Mouse (Mus musculus) midbrain, embryonic 16.5 days (tissue): ENCODE measurements around the gene Myt1l. TPM values are rescaled to one million over a fixed set of nuclear protein-coding genes. Genes with fewer than 3 reads are reported as not detected.
A peak's percentile ranks its signal among the peaks of the same experiment; 100 is the strongest.

Source experiments
- ATAC-seq: fragments of 200-750 bp; cut with Nextera tagmentation; 2 replicates; pipeline ENCODE4 v1.8.0; 2017; ENCODE audit warnings: moderate TSS enrichment
- H3K27ac ChIP-seq: fragments of 300-500 bp; sonication (generic); 2 replicates; pipeline ENCODE4 v1.5.1; 2014; ENCODE audit warnings: mild to moderate bottlenecking, low read length, mixed read lengths
- H3K27me3 ChIP-seq: fragments of 300-500 bp; sonication (generic); 2 replicates; pipeline ENCODE4 v1.6.1; 2014; ENCODE audit warnings: low read depth, low read length, mixed read lengths; ENCODE audit not compliant: control insufficient read depth, insufficient read depth
- H3K36me3 ChIP-seq: fragments of 300-500 bp; sonication (generic); 2 replicates; pipeline ENCODE4 v1.6.1; 2014; ENCODE audit warnings: mild to moderate bottlenecking, low read length, moderate library complexity, mixed read lengths; ENCODE audit not compliant: control insufficient read depth, insufficient read depth
- H3K4me1 ChIP-seq: fragments of 300-500 bp; sonication (generic); 2 replicates; pipeline ENCODE4 v1.6.1; 2014; ENCODE audit warnings: mild to moderate bottlenecking, low read length, mixed read lengths; ENCODE audit not compliant: control insufficient read depth, insufficient read depth
- H3K4me2 ChIP-seq: fragments of 300-500 bp; sonication (generic); 2 replicates; pipeline ENCODE4 v1.6.1; 2014; ENCODE audit warnings: mild to moderate bottlenecking, low read length, mixed read lengths
- H3K4me3 ChIP-seq: fragments of 300-500 bp; sonication (generic); 2 replicates; pipeline ENCODE4 v1.5.1; 2014; ENCODE audit warnings: low read depth, mild to moderate bottlenecking, low read length, moderate library complexity, mixed read lengths
- H3K9ac ChIP-seq: fragments of 300-500 bp; sonication (generic); 2 replicates; pipeline ENCODE4 v1.6.1; 2014; ENCODE audit warnings: low read depth, low read length, mixed read lengths
- H3K9me3 ChIP-seq: fragments of 300-500 bp; sonication (generic); replicated peaks from 2 replicates; pipeline ENCODE4 v1.6.1; 2014; ENCODE audit warnings: mild to moderate bottlenecking, low read length, mixed read lengths; ENCODE audit not compliant: control insufficient read depth, poor library complexity, severe bottlenecking
- WGBS: fragments of 180-500 bp; shearing (Covaris S2); extraction: QIAGEN DNeasy Blood & Tissue Kit; methylation state at CpG from one replicate; pipeline ENCODE4 v1.1.7; 2014; 5-methylcytosine and 5-hydroxymethylcytosine counted together
- polyA plus RNA-seq: library from polyadenylated mRNA; unstranded; fragments of >200 nt; fragmentation: Nextera tagmentation; extraction: Ambion mirVana; gene quantifications from 2 replicates; pipeline ENCODE4 v1.2.1, GENCODE M21; 2015

Gene Myt1l
- polyA plus RNA-seq, 1 experiment from 2014 or later: 304 TPM

- Histone ChIP-seq H3K4me3 (no peak overlapping the region), H3K4me2 (no peak overlapping the region), H3K36me3 (no peaks in the 10 kb centered on the region), H3K9me3 (no peaks in the 10 kb centered on the region), H3K27me3 (no peaks in the 10 kb centered on the region), H3K4me1 (peaks cover 50% of the 10 kb centered on the region), H3K27ac (no peak overlapping the region), H3K9ac (no peak overlapping the region)
- WGBS: 72% methylated on average over 8 of the region's 8 CpGs
- no peak for ATAC-seq
These were observed 175.4 kb downstream of the Myt1l start for GRCm38 (mm10) chr12:29703541-29703940.

DNA sequence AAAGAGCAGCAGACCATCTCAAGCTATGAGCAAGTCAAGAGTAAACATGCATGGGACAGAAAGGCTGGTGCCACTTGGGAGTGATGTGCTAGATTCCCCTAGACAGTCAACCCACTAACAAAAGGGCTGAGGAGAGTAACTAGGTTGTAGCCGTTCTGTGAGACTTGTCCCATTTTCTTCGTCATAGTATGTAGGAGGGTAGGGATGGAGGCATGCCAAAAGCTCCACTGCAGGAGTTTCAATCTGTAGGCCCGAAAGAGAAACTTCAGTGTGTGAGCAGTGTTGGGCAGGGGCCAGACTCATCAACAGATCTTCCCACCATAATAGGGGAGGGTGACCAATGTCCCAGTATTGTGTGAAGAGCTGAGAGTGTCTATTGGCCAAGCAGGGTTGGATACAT, 178.9 kb downstream of the Myt1l start:
- Histone ChIP-seq H3K4me2 (no peak overlapping the region), H3K4me1 (peaks cover 17% of the 10 kb centered on the region), H3K36me3 (no peaks in the 10 kb centered on the region), H3K9ac (no peak overlapping the region), H3K27ac (no peak overlapping the region), H3K9me3 (no peaks in the 10 kb centered on the region), H3K27me3 (no peaks in the 10 kb centered on the region), H3K4me3 (no peak overlapping the region)
- 83% methylated on average over 3 of the region's 3 CpGs for WGBS
- no peak for ATAC-seq

DNA sequence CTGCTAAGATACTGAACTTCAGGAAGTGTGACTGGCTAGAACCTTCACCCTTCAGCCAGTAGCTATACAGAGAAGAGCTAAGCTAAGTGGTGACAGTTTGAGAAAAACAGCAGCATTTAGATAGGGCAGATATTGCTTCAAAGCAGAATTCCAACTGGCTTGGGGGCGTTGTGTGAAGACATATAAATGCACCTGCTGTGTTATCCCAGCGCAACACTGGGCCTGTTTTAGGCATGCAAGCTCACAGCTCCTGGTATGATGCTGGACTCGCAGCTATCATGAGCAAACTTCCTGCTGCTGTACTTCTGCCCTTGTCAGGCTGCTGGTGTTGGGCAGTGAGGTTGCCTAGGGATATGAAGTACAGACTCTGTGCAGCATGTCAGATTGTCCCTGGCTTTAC, 180.0 kb downstream of the Myt1l start:
- Histone ChIP-seq H3K9ac (no peak overlapping the region), H3K4me1 (peaks cover 8% of the 10 kb centered on the region), H3K27ac (no peak overlapping the region), H3K4me2 (no peak overlapping the region), H3K36me3 (no peaks in the 10 kb centered on the region), H3K27me3 (no peaks in the 10 kb centered on the region), H3K9me3 (no peaks in the 10 kb centered on the region), H3K4me3 (no peak overlapping the region)
- no peak for ATAC-seq
- WGBS: 76% methylated on average over 3 of the region's 3 CpGs

DNA sequence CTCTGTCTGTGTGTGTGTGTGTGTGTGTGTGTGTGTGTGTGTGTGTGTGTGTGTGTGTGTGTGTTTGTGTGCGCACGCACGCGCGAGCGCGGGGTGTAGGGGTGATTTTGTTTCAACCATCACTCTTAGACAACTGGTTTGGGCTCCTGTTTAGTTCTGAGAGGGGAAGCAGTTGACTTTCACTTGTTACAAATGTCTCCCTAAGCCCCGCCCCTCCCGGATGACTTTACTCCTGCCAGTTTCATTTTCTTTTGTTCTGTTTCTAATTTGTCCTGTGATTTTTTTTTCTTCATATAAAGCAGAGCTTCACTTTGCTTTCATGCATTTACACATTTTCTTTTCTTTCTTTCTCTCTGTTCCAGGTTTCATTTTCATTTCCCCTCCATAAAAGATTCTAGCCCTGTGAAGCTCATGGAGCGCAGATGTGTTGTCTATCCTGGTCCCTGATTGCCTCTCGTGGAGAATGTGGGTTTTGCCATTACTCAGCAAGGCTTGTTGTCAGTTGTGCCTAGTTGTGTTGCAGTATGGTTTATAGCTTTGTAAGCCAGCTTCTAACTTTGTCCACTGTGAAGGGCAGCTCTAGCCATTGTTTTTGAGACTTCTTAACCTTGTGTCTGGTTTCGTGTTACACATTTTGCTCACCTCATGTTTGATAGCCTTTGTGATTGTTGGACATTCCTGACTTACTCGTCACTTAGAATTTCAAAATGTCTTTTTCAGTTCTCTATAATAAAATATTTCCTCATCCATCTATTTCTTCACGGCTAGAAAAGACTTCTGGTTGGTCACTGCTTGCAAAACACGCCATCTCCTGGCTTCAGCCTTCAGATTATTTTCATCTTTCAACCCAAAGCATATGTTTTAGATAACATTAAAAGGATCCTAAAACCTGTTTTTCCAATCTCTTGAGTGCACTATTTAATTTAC, 184.9 kb downstream of the Myt1l start:
- Histone ChIP-seq H3K4me3 (no peak overlapping the region), H3K27me3 (no peaks in the 10 kb centered on the region), H3K36me3 (no peaks in the 10 kb centered on the region), H3K4me1 (peaks cover 2% of the 10 kb centered on the region; the same call in 1 of the 2 replicates), H3K27ac (no peak overlapping the region), H3K4me2 (no peak overlapping the region), H3K9me3 (no peaks in the 10 kb centered on the region), H3K9ac (no peak overlapping the region)
- no peak for ATAC-seq
- 85% methylated on average over 15 of the region's 15 CpGs for WGBS

DNA sequence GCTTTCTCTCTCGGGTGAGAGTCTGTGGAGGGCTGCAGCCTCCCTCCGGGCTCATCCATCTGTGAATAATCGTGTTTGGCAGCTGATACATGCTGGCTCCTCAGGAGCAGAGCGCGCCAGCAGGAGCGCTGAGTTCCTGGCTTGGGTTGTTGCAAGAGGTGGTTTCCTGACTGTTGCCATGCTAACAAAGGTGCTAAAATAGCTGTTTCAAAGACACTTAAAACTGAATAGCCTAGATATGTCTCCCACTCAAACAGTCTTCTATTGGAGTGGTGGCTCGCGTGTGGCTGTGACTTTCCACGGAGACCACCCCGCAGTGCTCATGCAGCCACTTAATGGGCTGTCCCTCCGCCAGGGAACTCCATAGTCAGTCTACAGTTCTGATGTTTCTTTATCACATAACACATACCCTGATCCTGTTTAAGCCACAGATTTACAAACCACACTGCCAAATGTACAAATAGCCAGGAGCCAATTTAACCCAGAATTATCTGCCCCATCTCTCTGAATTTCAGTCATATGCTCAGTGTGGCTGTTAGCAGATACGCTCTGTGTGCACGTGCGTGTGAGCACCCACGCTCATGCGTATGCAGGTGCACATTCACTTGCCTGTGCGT, 195.6 kb downstream of the Myt1l start:
- no peak overlapping the region for H3K4me3 ChIP-seq
- H3K9me3 ChIP-seq: no peaks in the 10 kb centered on the region
- H3K4me1 ChIP-seq: peaks cover 9% of the 10 kb centered on the region
- 55% methylated on average over 17 of the region's 17 CpGs for WGBS
- no peak overlapping the region for H3K4me2 ChIP-seq
- H3K9ac ChIP-seq: no peak overlapping the region
- no peaks in the 10 kb centered on the region for H3K36me3 ChIP-seq
- peak overlapping the region; percentile 31 for H3K27ac ChIP-seq
- no peaks in the 10 kb centered on the region for H3K27me3 ChIP-seq
- ATAC-seq: peak; percentile 69

DNA sequence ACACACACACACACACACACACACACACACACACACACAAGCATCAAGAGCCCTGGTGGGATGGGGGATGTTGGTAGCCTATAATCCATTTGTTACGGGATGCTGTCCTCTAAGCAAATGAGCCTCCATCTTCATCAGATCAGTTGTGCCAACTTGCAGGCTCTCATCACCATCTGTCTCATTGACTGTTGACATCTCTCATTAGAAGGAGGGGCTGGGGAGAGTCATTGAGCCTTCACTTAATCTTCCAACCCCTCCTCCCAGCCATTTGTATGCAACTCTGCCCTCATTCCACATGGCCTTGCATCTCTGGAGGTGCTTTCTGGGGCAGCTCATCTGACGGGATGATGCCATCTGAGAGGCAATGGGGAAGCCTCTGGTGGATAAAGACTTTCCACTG, 200.1 kb downstream of the Myt1l start:
- H3K27ac ChIP-seq: no peak overlapping the region
- H3K4me3 ChIP-seq: no peak overlapping the region
- H3K9me3 ChIP-seq: no peaks in the 10 kb centered on the region
- H3K27me3 ChIP-seq: no peaks in the 10 kb centered on the region
- H3K9ac ChIP-seq: no peak overlapping the region
- no peak for ATAC-seq
- 77% methylated on average over 2 of the region's 2 CpGs for WGBS
- H3K4me2 ChIP-seq: no peak overlapping the region
- no peaks in the 10 kb centered on the region for H3K36me3 ChIP-seq
- peaks cover 12% of the 10 kb centered on the region for H3K4me1 ChIP-seq

DNA sequence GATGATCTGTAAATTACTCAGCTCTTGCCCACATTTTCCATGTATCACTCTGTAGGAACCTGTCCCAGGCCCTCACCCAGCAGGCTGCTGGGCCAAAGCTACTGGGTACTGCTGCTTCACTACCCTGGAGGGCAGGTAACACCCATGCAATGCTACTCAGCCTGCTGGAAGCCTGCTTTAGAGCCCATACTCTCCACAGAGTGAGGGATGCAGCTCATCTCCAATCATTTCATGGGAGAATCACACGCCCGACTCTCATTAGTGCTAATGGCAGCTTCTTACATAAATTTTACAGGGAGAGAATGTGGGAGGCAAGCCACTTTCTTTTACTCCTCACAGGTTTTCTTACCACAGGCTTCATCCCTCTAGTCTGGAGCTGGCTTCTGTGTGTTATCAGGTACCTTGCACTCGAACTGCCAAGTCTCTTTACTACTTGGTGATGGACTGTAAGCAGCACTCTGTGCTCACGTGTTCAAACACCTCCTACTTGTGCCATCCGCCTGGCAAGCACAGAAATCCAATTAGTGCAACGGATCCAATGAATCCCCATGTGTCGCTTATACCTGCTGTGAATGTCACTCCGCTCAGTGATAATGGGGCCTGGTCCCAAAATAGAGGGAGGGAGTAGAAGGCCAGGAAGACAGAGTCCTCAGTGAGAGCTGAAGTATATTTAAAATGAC, 212.3 kb downstream of the Myt1l start:
- Histone ChIP-seq H3K9ac (no peak overlapping the region), H3K4me1 (peaks cover 9% of the 10 kb centered on the region), H3K27ac (peak overlapping the region; percentile 56), H3K9me3 (no peaks in the 10 kb centered on the region), H3K36me3 (no peaks in the 10 kb centered on the region), H3K4me2 (no peak overlapping the region), H3K4me3 (no peak overlapping the region), H3K27me3 (no peaks in the 10 kb centered on the region)
- 55% methylated on average over 8 of the region's 8 CpGs for WGBS
- 0 out of 2 replicates have a peak, but pooled peaks have one; percentile 18 for ATAC-seq

DNA sequence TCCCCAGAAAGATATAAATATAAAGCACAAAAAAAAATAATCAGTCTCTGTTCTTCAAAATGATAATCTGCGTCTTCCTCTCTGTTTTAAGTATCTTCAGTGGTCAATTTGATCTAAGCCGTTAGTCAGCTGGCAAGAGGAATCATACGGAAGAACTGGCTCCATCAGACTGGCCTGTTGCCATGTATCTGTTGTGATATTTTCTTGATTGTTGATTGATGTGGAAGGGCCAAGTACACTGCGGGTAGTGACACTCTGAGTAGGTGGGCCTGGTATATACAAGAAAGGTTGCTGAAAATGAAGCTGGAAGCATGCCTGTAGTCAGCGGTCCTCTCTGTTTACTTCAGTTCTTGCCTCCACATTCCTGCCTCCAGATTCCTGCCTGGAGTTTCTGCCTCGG, 213.0 kb downstream of the Myt1l start:
- Histone ChIP-seq H3K9me3 (no peaks in the 10 kb centered on the region), H3K4me1 (peaks cover 9% of the 10 kb centered on the region), H3K36me3 (no peaks in the 10 kb centered on the region), H3K27me3 (no peaks in the 10 kb centered on the region), H3K4me2 (no peak overlapping the region), H3K9ac (no peak overlapping the region), H3K27ac (peak overlapping the region; percentile 56; the same call in 1 of the 2 replicates), H3K4me3 (no peak overlapping the region)
- 87% methylated on average over 6 of the region's 6 CpGs for WGBS
- ATAC-seq: no peak
